Mouse (Mus musculus) spleen, adult 18-20 months (tissue): ENCODE results near the gene Cyp2b10.
A peak's percentile ranks its signal among the peaks of the same experiment; 100 is the strongest.
"Not testable (repeated sequence)": the region's sequence is repeated elsewhere in the genome, so short reads cannot be mapped to it uniquely, and the experiment has no call there.

Experiments
- DNase-seq, 2 experiments: peaks; one replicate each; pipeline ENCODE4 v3.0.0; 2022; ENCODE audit warnings: mixed read lengths in 2 of 2

Gene Cyp2b10

GRCm38 (mm10) chr7:25897411-25897810 is at the start of gene Cyp2b10:
Gene Cyp2b10 (plus strand): TSS chr7:25897620.
- DNase-seq, result no peak

DNA sequence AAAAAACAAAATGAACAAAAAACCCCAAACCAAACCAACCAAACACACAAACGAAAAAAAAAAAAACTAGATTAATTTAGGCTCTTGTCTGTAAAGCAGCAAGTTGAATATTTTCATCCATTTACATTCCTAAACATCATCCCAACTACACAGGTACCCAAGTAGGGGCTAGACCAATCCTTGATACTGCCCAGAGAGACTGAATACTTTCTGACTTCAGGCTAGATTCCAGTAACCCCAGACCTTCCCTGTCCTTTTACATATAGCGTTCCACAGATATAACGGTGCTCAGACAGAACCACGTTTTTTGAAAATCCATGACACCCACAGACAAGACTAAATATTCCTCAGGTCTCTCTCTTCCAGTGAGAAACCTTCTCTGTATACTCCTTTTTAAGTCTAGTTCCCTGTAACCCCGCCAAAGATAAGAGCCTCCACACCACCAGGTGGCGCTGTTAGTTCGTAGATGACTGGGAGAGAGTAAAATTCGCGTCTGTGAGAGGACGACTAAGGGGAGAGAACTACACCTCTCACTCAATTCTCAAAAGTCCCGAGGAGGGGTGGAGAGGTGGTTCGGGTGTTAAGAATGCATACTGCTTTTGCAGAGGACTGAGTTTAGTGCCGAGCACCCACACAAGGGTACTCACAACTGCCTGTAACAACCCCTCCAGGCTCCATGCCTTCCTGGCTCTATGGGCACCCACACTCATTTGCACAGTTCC is 49.5 kb upstream of the Cyp2b10 start:
- DNase-seq, result peak; percentile 68 to 89

GRCm38 (mm10) chr7:25848444-25848812 is 49.0 kb upstream of the Cyp2b10 start:
- no peak for DNase-seq

DNA sequence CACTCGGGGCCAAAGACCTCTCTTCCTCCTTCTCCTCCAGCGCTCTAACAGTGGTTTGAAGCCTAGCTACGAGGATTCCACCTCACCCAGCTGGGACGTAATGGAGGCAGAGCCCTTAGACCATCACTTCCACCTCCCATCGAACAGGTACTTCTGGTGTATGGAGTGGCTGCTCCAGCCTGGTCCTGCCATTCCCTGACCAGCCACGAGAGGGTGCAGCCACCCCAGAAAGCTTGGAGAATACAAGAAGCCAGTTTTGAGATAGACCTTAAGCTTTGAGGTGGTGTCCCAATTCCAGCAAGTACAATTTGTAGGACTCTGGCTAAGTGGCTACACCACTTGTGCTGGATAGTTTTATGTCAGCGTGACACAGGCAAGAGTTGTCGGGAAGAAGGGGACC is 42.3 kb upstream of the Cyp2b10 start:
- DNase-seq, result peak; percentile 47 to 73

DNA sequence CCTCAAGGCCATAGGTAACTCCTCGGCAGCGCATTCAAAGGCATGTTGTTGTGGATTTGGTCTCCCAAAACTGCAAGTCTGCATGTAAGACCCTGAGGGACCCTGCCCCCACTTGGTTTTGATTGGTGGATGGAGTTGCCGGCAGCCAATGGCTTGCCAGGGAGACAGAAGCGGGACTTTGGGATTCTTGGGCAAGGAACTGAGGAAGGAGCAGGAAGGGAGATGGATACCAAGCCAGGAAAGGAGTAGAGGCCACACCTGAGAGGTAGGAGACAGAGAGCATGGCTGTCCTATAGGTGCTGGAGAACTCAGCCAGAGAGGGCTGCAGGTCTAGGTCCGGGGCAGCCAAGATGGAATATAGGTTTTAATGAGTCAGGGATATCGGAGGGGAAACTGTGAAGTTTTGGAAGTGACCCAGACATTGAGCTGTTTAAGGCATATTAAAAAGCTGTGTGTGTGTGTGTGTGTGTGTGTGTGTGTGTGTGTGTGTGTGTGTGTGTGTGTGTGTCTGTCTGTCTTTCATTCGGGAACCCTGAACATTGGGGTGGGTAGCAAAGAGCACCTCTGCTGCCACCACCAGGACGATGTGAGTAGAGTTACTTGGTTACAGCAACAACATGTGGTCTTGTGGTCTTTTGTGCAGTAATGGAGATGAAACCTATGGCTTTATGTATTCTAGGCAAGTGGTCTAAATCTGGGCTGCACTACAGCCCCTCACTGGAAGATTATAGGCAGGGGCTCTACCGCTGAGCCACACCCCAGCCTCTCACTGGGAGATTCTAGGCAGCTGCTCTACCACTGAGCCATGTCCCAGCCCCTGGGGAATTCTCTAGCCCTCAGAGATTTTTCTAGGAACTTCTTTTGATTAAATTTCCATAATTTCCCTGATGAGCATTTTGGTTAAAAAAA is 37.2 kb upstream of the Cyp2b10 start:
- DNase-seq, result no peak

DNA sequence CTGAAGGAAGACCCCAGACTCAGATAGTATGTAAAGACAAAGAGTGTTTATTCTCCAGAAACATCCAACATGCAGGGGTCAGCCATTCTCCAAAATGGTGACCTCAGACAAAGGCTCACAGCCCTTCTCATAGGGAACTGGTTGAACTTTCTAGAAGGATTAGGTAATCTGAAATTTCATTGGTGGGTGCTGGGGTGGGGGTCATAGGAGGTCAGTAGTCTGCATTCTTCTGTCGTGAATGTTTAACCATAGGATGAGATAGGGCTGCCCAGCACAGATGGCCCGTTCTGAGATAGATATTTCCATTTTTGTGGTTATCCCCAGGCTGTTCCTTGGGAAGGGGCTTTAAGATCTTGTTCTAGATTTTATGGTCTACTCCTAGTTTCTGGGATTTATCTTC is 35.1 kb upstream of the Cyp2b10 start:
- no peak for DNase-seq

DNA sequence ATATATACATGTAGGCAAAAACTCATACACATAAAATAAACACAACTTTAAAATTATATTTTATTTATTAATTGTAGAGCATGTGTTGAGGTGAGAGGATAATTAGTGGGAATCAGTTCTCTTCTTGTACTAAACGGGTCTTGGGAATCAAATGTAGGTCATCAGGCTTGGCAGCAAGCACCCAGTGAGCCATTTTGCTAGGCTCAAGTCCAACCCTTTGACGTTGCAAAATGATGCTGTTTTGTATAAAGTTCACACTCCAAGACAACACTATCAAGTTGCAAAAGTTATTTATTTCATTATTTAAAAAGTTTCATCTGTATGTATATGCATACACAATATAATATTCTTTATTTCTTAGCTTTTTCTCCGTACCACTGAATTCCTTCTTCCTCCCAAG is 33.7 kb upstream of the Cyp2b10 start:
- DNase-seq, result no peak

DNA sequence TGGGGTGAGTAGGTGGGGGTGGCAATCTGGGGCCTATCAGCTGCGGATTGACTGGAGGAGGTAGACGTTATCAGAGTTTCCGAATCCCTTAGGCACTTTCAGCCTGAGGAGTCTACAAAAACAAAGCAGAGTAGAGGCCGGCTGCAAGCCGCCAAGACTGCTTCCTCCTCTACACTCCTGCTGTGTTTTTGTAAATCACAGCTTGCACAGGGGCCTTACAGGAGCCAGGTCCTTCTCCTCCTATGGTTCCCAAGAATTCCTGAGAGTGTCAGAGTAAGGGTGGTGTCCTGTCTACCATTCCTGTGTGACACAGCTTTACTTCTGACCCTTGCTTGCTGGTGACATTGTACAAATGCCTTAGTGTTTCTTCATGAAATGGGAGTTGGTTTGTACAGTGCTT is 32.6 kb upstream of the Cyp2b10 start:
- no peak for DNase-seq

GRCm38 (mm10) chr7:25869789-25870188 is 27.6 kb upstream of the Cyp2b10 start:
- DNase-seq, result no peak

- no peak for DNase-seq
These were observed 24.8 kb upstream of the Cyp2b10 start for GRCm38 (mm10) chr7:25872624-25873023.

DNA sequence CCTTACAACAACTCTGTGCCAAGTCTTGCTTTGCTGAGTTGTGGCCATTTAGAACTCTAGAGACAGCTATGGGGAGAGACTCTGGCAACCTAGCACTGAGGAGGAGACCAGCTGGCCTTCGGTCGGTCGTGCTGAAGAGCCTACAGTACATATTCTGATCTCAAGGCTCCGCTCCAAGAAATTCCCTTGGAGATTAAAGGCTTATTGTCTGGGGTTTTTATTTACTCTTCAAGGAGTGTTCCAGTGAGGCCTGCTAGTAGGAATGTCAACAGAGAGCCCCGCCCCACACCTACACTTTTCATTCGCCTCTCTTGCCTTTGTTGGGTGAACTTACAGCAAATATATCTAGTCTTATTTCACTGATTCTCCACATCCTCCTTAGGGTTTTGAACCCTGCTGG is 18.7 kb upstream of the Cyp2b10 start:
- DNase-seq, result no peak

- not testable (repeated sequence) for DNase-seq
These were observed 16.7 kb upstream of the Cyp2b10 start for GRCm38 (mm10) chr7:25880721-25881120.

GRCm38 (mm10) chr7:25884272-25884671 is 13.1 kb upstream of the Cyp2b10 start:
- DNase-seq, result no peak

DNA sequence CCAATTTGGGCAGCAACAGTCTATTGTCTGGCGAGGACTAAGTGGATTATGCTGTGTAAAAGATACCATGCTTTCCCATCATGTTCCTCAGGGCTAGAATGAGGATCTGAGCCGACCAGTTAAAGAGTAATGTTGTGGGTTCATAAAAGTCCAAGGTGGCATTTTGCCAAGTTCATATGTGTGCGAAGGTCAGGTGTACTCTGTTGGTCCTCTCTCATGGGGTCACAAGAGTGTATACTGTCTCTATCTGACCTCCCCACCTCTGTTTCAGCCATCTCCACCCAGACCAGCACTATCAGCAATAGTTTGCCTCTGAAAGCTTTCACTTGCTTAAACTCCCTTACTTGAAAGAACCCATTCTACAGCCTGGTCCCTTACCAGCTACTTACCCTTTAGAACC is 9.7 kb upstream of the Cyp2b10 start:
- no peak for DNase-seq

GRCm38 (mm10) chr7:25893159-25893558 is 4.3 kb upstream of the Cyp2b10 start:
- no peak for DNase-seq

DNA sequence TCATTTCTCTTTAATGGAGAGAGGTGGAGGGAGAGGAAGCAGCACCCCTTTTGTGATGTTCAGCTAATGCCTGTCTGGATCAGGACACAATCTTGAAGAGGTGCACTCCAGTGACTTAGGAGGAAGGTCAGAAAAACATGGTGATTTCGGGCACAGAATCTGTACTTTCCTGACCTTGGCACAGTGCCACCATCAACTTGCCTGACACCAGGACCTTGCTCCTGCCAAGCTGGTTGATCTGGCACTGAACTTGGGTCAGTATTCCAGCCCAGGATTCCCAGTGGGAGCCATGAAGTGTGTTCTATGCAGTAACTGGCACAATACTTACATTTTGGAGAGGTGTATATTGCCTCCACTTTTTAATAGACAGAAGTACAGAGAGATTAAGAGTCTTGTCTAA is 2.3 kb upstream of the Cyp2b10 start:
- DNase-seq, result no peak

DNA sequence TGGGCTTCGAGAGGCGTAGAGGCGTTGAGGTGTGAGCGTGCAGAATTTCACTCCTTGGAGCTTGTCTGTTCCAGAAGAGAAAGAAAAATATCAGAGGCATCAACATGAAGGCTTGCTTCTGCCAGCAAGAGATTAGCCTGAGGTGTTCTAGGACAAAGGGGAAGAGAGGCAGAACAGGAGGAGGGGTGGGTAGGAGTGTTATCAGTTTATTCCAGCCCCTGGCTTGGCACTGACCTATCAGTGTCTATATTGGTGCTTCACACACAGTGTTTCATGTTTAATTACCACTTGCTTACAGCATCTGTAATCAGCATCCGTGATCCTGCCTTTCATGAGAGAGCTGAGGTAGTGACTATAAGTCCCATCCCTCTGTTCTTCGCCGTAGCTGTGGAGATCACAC is 644 bp downstream of the Cyp2b10 start:
- DNase-seq, result no peak

DNA sequence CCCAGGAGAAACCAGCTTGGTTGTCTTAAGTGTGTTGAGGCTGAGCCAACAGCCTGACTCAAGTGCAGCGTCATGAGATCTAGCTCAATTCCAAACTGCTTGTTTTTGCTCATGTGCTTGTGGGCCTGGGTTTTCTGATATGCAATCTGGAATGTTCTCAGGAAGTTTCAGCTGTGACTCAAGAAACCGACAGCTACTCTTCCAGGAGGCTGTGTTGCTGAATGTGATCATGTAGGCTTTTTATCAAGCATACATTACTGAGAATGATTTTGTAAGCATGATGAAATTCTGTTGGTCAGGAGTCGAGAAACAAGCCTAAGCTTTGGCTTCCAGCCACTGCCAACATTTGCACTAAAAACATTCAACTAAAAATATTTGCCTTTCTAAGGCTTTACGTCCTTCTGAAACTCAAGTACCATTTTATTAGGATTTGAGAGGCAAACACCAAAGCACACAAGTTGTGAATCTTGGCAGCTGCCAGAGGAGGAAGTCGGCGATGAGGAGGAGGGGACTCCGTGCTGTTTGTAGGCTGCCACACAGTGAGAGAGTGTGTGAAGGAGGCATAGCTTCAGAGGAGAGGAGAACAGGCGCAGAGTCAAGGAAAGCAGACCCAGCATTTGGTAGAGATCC is 4.8 kb downstream of the Cyp2b10 start:
- DNase-seq, result no peak

GRCm38 (mm10) chr7:25903156-25903555 is 5.7 kb downstream of the Cyp2b10 start:
- DNase-seq, result no peak

- DNase-seq, result no peak
These were observed 6.6 kb downstream of the Cyp2b10 start for GRCm38 (mm10) chr7:25904066-25904465.

GRCm38 (mm10) chr7:25904489-25904888 is 7.1 kb downstream of the Cyp2b10 start:
- no peak for DNase-seq

DNA sequence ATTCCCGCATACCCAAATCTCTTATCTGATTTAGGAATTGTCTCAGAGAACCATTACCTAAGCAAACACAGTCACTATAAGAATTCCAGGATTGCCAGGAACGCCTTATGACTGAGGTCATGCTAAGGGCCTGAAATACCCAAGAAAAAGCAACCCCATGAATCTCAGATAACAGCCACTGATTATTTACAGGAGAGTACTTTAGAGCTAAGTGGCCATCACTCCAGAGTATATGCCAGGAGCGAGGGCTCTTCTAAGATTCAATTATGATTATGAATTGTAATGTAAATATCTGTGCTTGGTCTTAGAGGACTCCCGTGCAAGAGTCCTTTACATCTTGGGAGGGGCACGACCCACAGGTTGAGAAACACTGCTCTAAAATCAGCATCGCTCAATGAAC is 10.0 kb downstream of the Cyp2b10 start:
- DNase-seq, result no peak

DNA sequence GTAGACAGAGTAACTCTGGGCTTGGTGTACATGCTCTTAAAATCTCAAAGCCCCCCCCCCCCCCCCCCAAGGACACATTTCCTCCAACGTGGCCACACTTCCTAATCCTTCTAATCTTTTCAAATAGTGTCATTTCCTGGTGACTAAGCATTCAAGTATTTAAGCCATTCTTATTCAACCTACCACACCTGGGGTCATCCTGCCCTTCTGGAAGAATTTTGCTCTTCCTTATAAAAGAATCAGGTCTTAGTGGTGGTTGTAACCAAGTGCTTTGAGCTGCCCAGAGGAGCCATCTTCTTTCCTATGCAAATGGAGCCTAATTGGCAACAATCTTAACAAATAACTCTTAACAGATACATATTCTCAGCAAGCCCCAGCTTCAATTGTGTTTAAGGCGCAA is 12.6 kb downstream of the Cyp2b10 start:
- DNase-seq, result no peak

DNA sequence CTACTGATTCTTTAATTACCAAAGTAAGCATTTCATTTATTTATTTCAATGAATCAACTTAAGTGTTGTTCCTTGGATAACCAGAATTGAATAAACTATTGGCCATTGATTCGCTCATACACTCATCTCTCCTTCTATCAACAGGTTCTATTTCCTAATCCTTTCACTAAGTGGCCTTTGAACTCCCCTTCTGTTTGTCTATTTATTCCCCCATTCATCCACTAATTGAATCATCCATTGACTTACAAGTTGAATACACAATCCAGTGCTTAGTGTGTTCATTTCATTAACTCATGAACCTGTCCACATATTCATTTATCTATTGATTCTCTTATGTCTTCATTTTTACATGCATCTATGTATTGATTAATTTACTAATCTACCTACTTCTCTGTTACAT is 18.7 kb downstream of the Cyp2b10 start:
- DNase-seq, result no peak
